Mouse (Mus musculus): ENCODE data around the gene H2-Ob. TPM values are rescaled to one million over a fixed set of nuclear protein-coding genes. Genes with fewer than 3 reads are reported as not detected.
"Not testable (repeated sequence)": the region's sequence is repeated elsewhere in the genome, so short reads cannot be mapped to it uniquely, and the experiment has no call there.

Gene H2-Ob
- polyA plus RNA-seq, 1 experiment from 2014 or later: not detected

- WGBS: 36% methylated on average over 3 of the region's 3 CpGs
Observed at GRCm38 (mm10) chr17:34209680-34210079, 29.0 kb upstream of the H2-Ob start.

GRCm38 (mm10) chr17:34210599-34210998 is 28.1 kb upstream of the H2-Ob start:
- Histone ChIP-seq H3K9ac (replicated peaks) (no peak overlapping the region), H3K27ac (replicated peaks) (no peak overlapping the region), H3K4me2 (replicated peaks) (no peak overlapping the region), H3K36me3 (no peaks in the 10 kb centered on the region), H3K9me3 (0 out of 2 replicates have a peak, but pooled peaks cover 2% of the 10 kb centered on the region), H3K4me3 (no peak overlapping the region), H3K27me3 (peaks cover 84% of the 10 kb centered on the region), H3K4me1 (no peaks in the 10 kb centered on the region)
- WGBS: 80% methylated on average over 3 of the region's 3 CpGs
- no peak for ATAC-seq (ENCODE audit: low FRiP score, low read depth)

More at GRCm38 (mm10) chr17:34209680-34210079, 29.0 kb upstream of the H2-Ob start:
- Histone ChIP-seq H3K9me3 (0 out of 2 replicates have a peak, but pooled peaks cover 2% of the 10 kb centered on the region), H3K27me3 (peaks cover 85% of the 10 kb centered on the region), H3K4me1 (peaks cover 9% of the 10 kb centered on the region), H3K27ac (replicated peaks) (no peak overlapping the region), H3K4me2 (replicated peaks) (no peak overlapping the region), H3K4me3 (no peak overlapping the region), H3K36me3 (no peaks in the 10 kb centered on the region), H3K9ac (replicated peaks) (no peak overlapping the region)
- no peak for ATAC-seq (ENCODE audit: low FRiP score, low read depth)

- 15% methylated on average over 23 of the region's 23 CpGs for WGBS
- H3K4me2 ChIP-seq (replicated peaks): no peak overlapping the region; the same call in 1 of the 2 replicates
- ATAC-seq (ENCODE audit: low FRiP score, low read depth): no peak
- H3K4me3 ChIP-seq: no peak overlapping the region
- peaks cover 72% of the 10 kb centered on the region for H3K27me3 ChIP-seq
- 0 out of 2 replicates have a peak, but pooled peaks cover 2% of the 10 kb centered on the region for H3K9me3 ChIP-seq
- H3K4me1 ChIP-seq: no peaks in the 10 kb centered on the region
- no peaks in the 10 kb centered on the region for H3K36me3 ChIP-seq
- H3K27ac ChIP-seq (replicated peaks): no peak overlapping the region
- H3K9ac ChIP-seq (replicated peaks): no peak overlapping the region
Observed at GRCm38 (mm10) chr17:34211746-34212365, 26.8 kb upstream of the H2-Ob start.

GRCm38 (mm10) chr17:34213936-34214335 is 24.8 kb upstream of the H2-Ob start:
- no peak overlapping the region for H3K4me3 ChIP-seq

GRCm38 (mm10) chr17:34215176-34215575 is 23.5 kb upstream of the H2-Ob start:
- Histone ChIP-seq H3K9me3 (no peaks in the 10 kb centered on the region), H3K4me3 (no peak overlapping the region), H3K4me1 (no peaks in the 10 kb centered on the region), H3K27me3 (peaks cover 51% of the 10 kb centered on the region), H3K27ac (replicated peaks) (no peak overlapping the region), H3K9ac (replicated peaks) (no peak overlapping the region), H3K4me2 (replicated peaks) (no peak overlapping the region), H3K36me3 (no peaks in the 10 kb centered on the region)
- no peak for ATAC-seq (ENCODE audit: low FRiP score, low read depth)
- WGBS: 87% methylated on average over 12 of the region's 12 CpGs

More at GRCm38 (mm10) chr17:34213936-34214335, 24.8 kb upstream of the H2-Ob start:
- H3K27me3 ChIP-seq: peaks cover 58% of the 10 kb centered on the region
- H3K4me2 ChIP-seq (replicated peaks): no peak overlapping the region
- WGBS: 43% methylated on average over 21 of the region's 21 CpGs
- H3K4me1 ChIP-seq: no peaks in the 10 kb centered on the region
- ATAC-seq (ENCODE audit: low FRiP score, low read depth): no peak
- no peak overlapping the region; the same call in 1 of the 2 replicates for H3K9ac ChIP-seq (replicated peaks)
- H3K36me3 ChIP-seq: no peaks in the 10 kb centered on the region
- H3K9me3 ChIP-seq: 0 out of 2 replicates have a peak, but pooled peaks cover 2% of the 10 kb centered on the region
- H3K27ac ChIP-seq (replicated peaks): no peak overlapping the region

GRCm38 (mm10) chr17:34217216-34217928 is 21.3 kb upstream of the H2-Ob start:
- H3K9me3 ChIP-seq: no peaks in the 10 kb centered on the region
- H3K4me1 ChIP-seq: no peaks in the 10 kb centered on the region
- no peak overlapping the region for H3K9ac ChIP-seq (replicated peaks)
- ATAC-seq (ENCODE audit: low FRiP score, low read depth): no peak
- no peaks in the 10 kb centered on the region for H3K36me3 ChIP-seq
- H3K4me3 ChIP-seq: no peak overlapping the region
- 85% methylated on average over 8 of the region's 8 CpGs for WGBS
- no peak overlapping the region for H3K27ac ChIP-seq (replicated peaks)
- H3K27me3 ChIP-seq: peaks cover 30% of the 10 kb centered on the region
- H3K4me2 ChIP-seq (replicated peaks): no peak overlapping the region

- no peak overlapping the region for H3K4me2 ChIP-seq (replicated peaks)
- H3K36me3 ChIP-seq: no peaks in the 10 kb centered on the region
- no peaks in the 10 kb centered on the region for H3K4me1 ChIP-seq
- peaks cover 24% of the 10 kb centered on the region for H3K27me3 ChIP-seq
- H3K9ac ChIP-seq (replicated peaks): no peak overlapping the region
- WGBS: 92% methylated on average over 5 of the region's 5 CpGs
- no peaks in the 10 kb centered on the region for H3K9me3 ChIP-seq
- H3K4me3 ChIP-seq: no peak overlapping the region
- no peak for ATAC-seq (ENCODE audit: low FRiP score, low read depth)
- no peak overlapping the region for H3K27ac ChIP-seq (replicated peaks)
Observed at GRCm38 (mm10) chr17:34217986-34218385, 20.7 kb upstream of the H2-Ob start.

- H3K27ac ChIP-seq (replicated peaks): no peak overlapping the region
- no peak for ATAC-seq (ENCODE audit: low FRiP score, low read depth)
- H3K4me2 ChIP-seq (replicated peaks): no peak overlapping the region
- H3K4me1 ChIP-seq: no peaks in the 10 kb centered on the region
- H3K36me3 ChIP-seq: no peaks in the 10 kb centered on the region
- WGBS: 87% methylated on average over 11 of the region's 11 CpGs
- H3K9me3 ChIP-seq: no peaks in the 10 kb centered on the region
- H3K4me3 ChIP-seq: no peak overlapping the region
- no peak overlapping the region for H3K9ac ChIP-seq (replicated peaks)
- H3K27me3 ChIP-seq: peaks cover 18% of the 10 kb centered on the region
Observed at GRCm38 (mm10) chr17:34218675-34219074, 20.0 kb upstream of the H2-Ob start.

- not testable (repeated sequence) for H3K36me3 ChIP-seq; ATAC-seq (ENCODE audit: low FRiP score, low read depth); H3K9ac ChIP-seq (replicated peaks); H3K4me3 ChIP-seq; H3K9me3 ChIP-seq; H3K27ac ChIP-seq (replicated peaks); H3K4me2 ChIP-seq (replicated peaks); H3K4me1 ChIP-seq
- WGBS: 89% methylated on average over 7 of the region's 11 CpGs
- H3K27me3 ChIP-seq: peaks cover 14% of the 10 kb centered on the region
Observed at GRCm38 (mm10) chr17:34219096-34219495, 19.6 kb upstream of the H2-Ob start.

- H3K27ac ChIP-seq (replicated peaks); H3K9me3 ChIP-seq; H3K4me3 ChIP-seq; H3K4me1 ChIP-seq; ATAC-seq (ENCODE audit: low FRiP score, low read depth); H3K27me3 ChIP-seq; H3K4me2 ChIP-seq (replicated peaks); H3K9ac ChIP-seq (replicated peaks); H3K36me3 ChIP-seq: not testable (repeated sequence)
- WGBS: 94% methylated on average over 3 of the region's 7 CpGs
Observed at GRCm38 (mm10) chr17:34219801-34220200, 18.9 kb upstream of the H2-Ob start.

GRCm38 (mm10) chr17:34220401-34220800 is 18.3 kb upstream of the H2-Ob start:
- H3K36me3 ChIP-seq; H3K9ac ChIP-seq (replicated peaks); H3K4me3 ChIP-seq; ATAC-seq (ENCODE audit: low FRiP score, low read depth); H3K4me2 ChIP-seq (replicated peaks); H3K27ac ChIP-seq (replicated peaks); H3K27me3 ChIP-seq; H3K9me3 ChIP-seq; H3K4me1 ChIP-seq: not testable (repeated sequence)
- 100% methylated on average over 7 of the region's 16 CpGs for WGBS

GRCm38 (mm10) chr17:34224816-34225215 is 13.9 kb upstream of the H2-Ob start:
- H3K4me1 ChIP-seq: no peaks in the 10 kb centered on the region
- peaks cover 6% of the 10 kb centered on the region; the same call in 1 of the 2 replicates for H3K9me3 ChIP-seq
- H3K4me2 ChIP-seq (replicated peaks): no peak overlapping the region
- ATAC-seq (ENCODE audit: low FRiP score, low read depth): no peak
- no peak overlapping the region for H3K4me3 ChIP-seq
- no peak overlapping the region for H3K9ac ChIP-seq (replicated peaks)
- no peaks in the 10 kb centered on the region for H3K27me3 ChIP-seq
- no peak overlapping the region for H3K27ac ChIP-seq (replicated peaks)
- 94% methylated on average over 3 of the region's 3 CpGs for WGBS
- no peaks in the 10 kb centered on the region for H3K36me3 ChIP-seq
